Mouse (Mus musculus): ENCODE data around the gene Nln. TPM values are rescaled to one million over a fixed set of nuclear protein-coding genes. Genes with fewer than 3 reads are reported as not detected.

Nln gene
- total and polyA plus RNA-seq, 3 experiments: 38.5 to 76.5 (median 51.2) TPM

GRCm38 (mm10) chr13:103986660-103987059, 122.8 kb downstream of the Nln start:
- in situ Hi-C loops (cut with MboI; ENCODE audit: low pct_ligation_motif_present, low pct_unique_long_range_greater_than_20kb, low sequenced_read_pairs): no loop called here
- TF ChIP-seq ZMIZ1 (IDR thresholded peaks at IDR 0.05; ENCODE audit: low read depth, low read length) (no peak), RCOR1 (conservative IDR thresholded peaks at IDR 0.05; ENCODE audit: low read depth, low read length) (no peak)
- dilution Hi-C loops (cut with MboI; ENCODE audit: extremely low pct_ligation_motif_present, extremely low pct_unique_long_range_greater_than_20kb, low sequenced_read_pairs): no loop called here

GRCm38 (mm10) chr13:103985510-103986278, 123.7 kb downstream of the Nln start:
- Histone ChIP-seq H3K79me2 (replicated peaks; ENCODE audit: control insufficient read depth, extremely low read depth, insufficient read depth, poor library complexity, severe bottlenecking) (no peaks in the 10 kb centered on the region), H3K9ac (ENCODE audit: insufficient read depth, low read depth) (no peak overlapping the region), H3K9me3 (replicated peaks; ENCODE audit: low read length) (peaks cover 11% of the 10 kb centered on the region), H3K4me2 (ENCODE audit: insufficient read depth, low read depth, poor library complexity, severe bottlenecking) (no peak overlapping the region), H3K27me3 (replicated peaks) (no peaks in the 10 kb centered on the region), H3K36me3 (replicated peaks in 1 of 2; ENCODE audit: control insufficient read depth in 1 of 2, insufficient read depth in 1 of 2, low read length in 1 of 2) (no peaks in the 10 kb centered on the region), H3K4me1 (ENCODE audit: control insufficient read depth in 1 of 2, insufficient read depth in 2 of 2) (peaks cover 4 to 7% of the 10 kb centered on the region in 2 experiments; a peak in 3 of 4 replicates), H3K4me3 (replicated peaks in 1 of 3; ENCODE audit: low read depth in 2 of 3, low read length in 2 of 3, poor library complexity in 1 of 3) (no peak overlapping the region), H3K27ac (ENCODE audit: insufficient read depth, low read depth) (no peak overlapping the region)
- in situ Hi-C loops (cut with MboI; ENCODE audit: low pct_ligation_motif_present, low pct_unique_long_range_greater_than_20kb, low sequenced_read_pairs) (no loop called here), dilution Hi-C loops (cut with MboI; ENCODE audit: extremely low pct_ligation_motif_present, extremely low pct_unique_long_range_greater_than_20kb, low sequenced_read_pairs) (no loop called here)
- no peak for TF ChIP-seq MAX (IDR thresholded peaks at IDR 0.05; ENCODE audit: low read length)
- no peak for TF ChIP-seq SMC3 (IDR thresholded peaks at IDR 0.05; ENCODE audit: low read depth, low read length)
- no peak for TF ChIP-seq POLR2AphosphoS2 (IDR thresholded peaks at IDR 0.05; ENCODE audit: low read depth, low read length)
- TF ChIP-seq ZC3H11A (IDR thresholded peaks at IDR 0.05; ENCODE audit: low read depth, low read length): no peak
- no peak for TF ChIP-seq GABPA (IDR thresholded peaks at IDR 0.05; ENCODE audit: insufficient replicate concordance, low read depth, low read length)
- no peak for TF ChIP-seq NRF1 (IDR thresholded peaks at IDR 0.05; ENCODE audit: low read depth, low read length)
- TF ChIP-seq ETS1 (conservative IDR thresholded peaks at IDR 0.05; ENCODE audit: low read depth, low read length): no peak
- no peak for TF ChIP-seq MYC (IDR thresholded peaks at IDR 0.05; ENCODE audit: low read depth, low read length)
- no peak for TF ChIP-seq HCFC1 (IDR thresholded peaks at IDR 0.05; ENCODE audit: low read depth, low read length)
- TF ChIP-seq KAT2A (IDR thresholded peaks at IDR 0.05; ENCODE audit: insufficient replicate concordance, low read length): no peak
- TF ChIP-seq JUND (conservative IDR thresholded peaks at IDR 0.05; ENCODE audit: low read depth, low read length): no peak
- TF ChIP-seq CHD1 (IDR thresholded peaks at IDR 0.05; ENCODE audit: low read depth, low read length): no peak
- no peak for TF ChIP-seq JUN (IDR thresholded peaks at IDR 0.05; ENCODE audit: insufficient read depth, low read depth, low read length)
- no peak for TF ChIP-seq MEF2A (IDR thresholded peaks at IDR 0.05; ENCODE audit: borderline replicate concordance, low read depth, low read length)
- no peak for TF ChIP-seq EP300 (IDR thresholded peaks at IDR 0.05; ENCODE audit: low read length)
- no peak for TF ChIP-seq ZNF384 (IDR thresholded peaks at IDR 0.05; ENCODE audit: low read depth, low read length)
- DNase-seq (ENCODE audit: extremely low read depth): no peak

More at GRCm38 (mm10) chr13:103986660-103987059, 122.8 kb downstream of the Nln start:
- Histone ChIP-seq H3K79me2 (replicated peaks; ENCODE audit: control insufficient read depth, extremely low read depth, insufficient read depth, poor library complexity, severe bottlenecking) (no peaks in the 10 kb centered on the region), H3K4me3 (replicated peaks in 1 of 3; ENCODE audit: low read depth in 2 of 3, low read length in 2 of 3, poor library complexity in 1 of 3) (no peak overlapping the region), H3K36me3 (replicated peaks in 1 of 2; ENCODE audit: control insufficient read depth in 1 of 2, insufficient read depth in 1 of 2, low read length in 1 of 2) (no peaks in the 10 kb centered on the region), H3K9me3 (replicated peaks; ENCODE audit: low read length) (peaks cover 14% of the 10 kb centered on the region), H3K4me2 (ENCODE audit: insufficient read depth, low read depth, poor library complexity, severe bottlenecking) (no peak overlapping the region), H3K4me1 (ENCODE audit: control insufficient read depth in 1 of 2, insufficient read depth in 2 of 2) (peaks cover 4 to 7% of the 10 kb centered on the region in 2 experiments; a peak in 3 of 4 replicates), H3K9ac (ENCODE audit: insufficient read depth, low read depth) (no peak overlapping the region), H3K27me3 (replicated peaks) (peaks cover 2% of the 10 kb centered on the region), H3K27ac (ENCODE audit: insufficient read depth, low read depth) (no peak overlapping the region)
- no peak for DNase-seq (ENCODE audit: extremely low read depth)

Data from CH12.LX (cell line).